Mouse (Mus musculus) cerebellum, adult (tissue): ENCODE measurements around the gene Phkb.

Source experiments
- ATAC-seq: cut with Nextera tagmentation; 2 replicates; pipeline ENCODE4 v1.9.2; 2017; ENCODE audit warnings: mild to moderate bottlenecking, moderate library complexity, mixed read lengths; ENCODE audit not compliant: insufficient number of reproducible peaks, low FRiP score, low TSS enrichment

Phkb gene

DNA sequence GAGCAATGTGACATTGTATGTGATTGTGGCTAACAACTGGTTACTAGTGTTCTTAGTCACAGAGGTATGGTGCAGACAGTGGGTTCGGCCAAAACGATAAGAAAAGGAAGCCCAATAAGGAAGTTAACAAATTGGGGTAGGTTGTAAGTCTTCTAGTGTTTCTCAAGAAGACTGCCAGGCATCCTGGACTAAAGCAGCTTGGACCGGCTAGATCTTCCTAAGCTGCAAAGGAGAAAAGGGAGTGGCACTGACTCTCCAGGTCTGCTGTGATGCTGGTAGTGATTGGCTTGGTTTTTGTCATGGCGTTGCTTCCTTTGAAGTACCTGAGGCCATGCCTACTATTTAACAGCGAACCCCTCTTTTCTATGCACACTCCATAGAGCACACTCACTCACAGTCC is 95.4 kb downstream of the Phkb start:
- ATAC-seq: no peak

DNA sequence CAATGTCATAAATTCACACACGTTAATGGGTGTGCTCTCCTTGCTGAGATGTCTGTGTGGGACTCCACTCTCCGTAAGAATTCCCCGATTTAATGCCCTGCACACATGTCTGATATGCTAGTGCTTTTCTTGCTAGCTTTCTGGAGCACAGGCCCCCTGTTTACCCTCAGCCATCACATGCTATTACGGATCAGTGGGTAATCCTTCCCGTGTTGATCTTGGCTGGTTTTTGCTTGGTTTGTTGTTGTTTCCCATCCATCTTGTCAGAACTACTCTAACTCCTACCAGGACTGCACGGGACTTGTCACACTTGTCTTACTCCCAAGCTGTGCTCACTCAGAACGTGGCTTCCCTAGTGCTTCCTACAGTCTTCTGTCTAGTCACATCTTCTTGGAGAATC is 96.6 kb downstream of the Phkb start:
- no peak for ATAC-seq

DNA sequence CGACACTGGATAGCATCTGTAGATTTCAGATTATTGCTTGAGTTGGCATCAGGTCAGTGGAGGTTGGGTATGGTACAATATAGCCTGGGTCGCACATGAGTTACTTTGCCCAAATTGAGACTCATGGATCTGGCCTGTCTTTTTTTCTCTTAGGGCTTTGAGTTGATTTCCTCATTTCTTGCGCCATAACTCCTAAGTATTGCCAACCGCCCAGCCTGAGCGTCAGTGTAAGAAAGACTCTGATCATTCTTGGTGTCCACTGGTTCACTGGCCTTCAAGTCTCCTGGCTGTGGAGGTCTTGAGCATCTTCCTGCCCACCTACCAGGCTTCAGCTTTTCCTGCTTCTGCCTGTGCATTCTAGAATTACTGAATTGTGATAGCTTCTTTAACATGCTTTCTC is 104.1 kb downstream of the Phkb start:
- ATAC-seq: no peak

DNA sequence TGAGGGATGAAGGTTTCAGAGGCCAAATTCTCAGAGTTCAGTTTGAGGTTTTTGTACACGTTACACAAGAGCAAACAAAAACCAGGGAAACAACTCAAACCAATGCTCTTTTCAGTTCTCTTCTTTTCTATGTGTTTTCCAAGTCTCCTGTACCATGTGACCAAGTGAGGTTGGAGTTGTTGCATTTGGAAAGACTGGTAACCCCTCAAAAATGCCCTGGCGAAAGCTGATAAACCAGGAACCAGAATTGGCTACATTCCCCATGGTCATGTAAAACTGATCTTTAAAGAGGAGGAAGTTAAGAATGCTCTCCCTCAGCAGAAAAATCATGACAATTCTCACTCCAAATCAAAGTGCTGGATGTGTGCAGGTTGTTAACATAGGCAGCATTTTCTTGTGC is 117.6 kb downstream of the Phkb start:
- no peak for ATAC-seq

DNA sequence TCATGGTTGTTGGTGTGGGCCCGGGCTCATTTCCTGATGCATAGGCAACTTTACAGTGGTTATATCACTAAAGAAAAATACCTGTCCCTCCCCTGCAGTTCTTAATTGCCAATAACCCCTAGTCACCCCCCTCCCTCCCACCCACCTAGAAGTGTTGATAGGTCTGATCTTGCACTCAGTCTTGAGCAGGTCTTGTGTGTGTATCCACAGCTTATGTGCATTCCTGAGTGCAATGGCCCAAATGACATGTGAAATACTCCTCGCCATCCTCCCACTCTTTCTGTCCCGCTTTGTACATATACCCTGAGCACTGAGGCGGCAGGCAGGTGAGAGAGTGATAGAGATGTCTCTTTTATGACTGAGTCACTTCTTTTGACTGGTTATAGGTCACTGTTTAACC is 119.1 kb downstream of the Phkb start:
- ATAC-seq: no peak

DNA sequence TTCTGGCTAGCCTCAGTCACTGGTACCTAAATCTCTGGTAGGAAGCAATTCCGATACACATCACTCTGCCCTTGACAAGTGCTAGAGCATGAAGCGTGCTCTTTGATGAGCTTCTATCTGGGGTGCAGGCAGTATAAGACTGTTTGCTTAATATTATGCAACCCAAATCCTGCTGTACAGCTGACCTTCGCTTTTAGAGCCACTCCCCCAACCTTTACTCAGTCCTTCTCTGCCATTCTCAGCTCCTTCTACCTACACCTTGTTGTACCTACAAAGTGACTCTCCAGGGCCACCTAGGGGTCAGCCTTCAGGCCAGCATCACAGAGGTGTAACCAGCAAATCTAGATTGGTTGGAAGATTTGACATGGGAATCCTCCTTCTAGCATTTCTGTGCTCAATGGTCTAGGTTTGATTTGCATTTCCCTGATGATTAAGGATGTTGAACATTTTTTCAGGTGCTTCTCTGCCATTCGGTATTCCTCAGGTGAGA is 136.9 kb downstream of the Phkb start:
- ATAC-seq: no peak

DNA sequence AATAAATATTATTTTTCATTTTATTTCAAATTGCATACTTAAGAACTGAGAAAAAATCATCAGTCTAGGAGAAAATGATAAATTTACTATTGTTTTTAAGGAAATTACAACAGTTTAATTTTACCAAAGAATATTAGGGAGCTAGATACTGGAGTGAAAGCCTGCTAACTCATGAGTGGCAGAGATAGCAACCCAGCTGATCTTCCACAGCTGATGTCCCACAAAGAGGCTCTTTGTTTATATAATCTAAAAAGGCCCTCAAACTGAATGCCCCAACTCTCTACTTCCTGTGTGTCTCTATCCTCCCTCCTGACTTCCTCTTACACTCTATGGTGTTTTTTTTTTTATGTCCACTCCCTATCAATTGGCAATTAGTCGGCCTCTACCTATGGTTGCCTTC is 152.2 kb downstream of the Phkb start:
- no peak for ATAC-seq

DNA sequence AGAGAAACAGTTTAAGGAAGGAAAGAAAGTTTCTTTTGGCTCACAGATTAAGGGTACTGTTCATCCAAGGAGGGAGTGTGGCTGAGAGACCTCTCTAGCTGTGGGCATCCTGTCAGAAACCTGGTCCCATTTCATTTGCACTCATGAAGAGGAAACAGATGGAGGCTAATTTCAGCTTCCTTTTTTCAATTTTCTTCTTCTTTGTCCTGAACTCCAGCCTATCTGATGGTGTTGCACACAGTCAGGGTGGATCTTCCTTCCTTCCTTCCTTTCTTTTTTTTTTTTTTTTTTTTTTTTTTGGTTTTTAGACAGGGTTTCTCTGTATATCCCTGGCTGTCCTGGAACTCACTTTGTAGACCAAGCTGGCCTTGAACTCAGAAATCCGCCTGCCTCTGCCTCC is 152.9 kb downstream of the Phkb start:
- no peak for ATAC-seq

DNA sequence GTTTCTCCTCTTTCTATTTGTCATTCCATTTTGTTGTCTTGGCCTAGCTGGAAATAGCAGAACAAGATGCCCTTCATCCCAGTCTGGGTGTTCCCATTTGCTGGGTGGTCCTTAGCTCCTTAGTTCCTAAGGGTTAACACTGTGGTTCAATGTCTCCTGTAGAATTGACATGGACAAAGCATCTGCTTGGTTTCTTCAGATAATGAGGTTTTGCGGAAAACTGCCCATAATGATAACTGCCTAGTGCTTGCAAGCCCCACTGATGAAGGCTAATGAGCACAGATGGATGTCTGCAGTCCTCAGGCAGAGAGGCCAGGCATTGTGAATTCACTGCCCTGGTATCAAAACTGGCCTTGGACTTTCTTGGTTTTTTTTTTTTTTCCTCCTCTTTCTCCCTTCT is 155.2 kb downstream of the Phkb start:
- ATAC-seq: no peak

DNA sequence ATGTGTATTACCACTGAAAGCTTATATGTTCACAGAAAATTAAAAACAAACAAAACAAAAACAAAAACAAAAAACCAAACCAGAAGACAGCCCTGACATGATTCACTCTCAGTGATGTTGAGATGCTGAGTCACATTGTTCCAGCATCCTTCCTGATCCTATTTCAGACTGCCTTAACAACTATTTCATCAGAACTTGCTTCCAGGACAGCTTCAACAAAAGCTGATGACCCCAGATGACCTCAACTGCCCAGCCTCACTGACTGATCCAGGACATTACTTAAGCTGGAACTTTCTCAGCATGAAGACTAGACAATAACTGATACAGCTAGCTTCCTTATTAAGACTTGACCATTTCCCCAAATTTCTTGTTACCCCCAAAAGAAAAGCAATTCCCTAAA is 165.7 kb downstream of the Phkb start:
- ATAC-seq: no peak

DNA sequence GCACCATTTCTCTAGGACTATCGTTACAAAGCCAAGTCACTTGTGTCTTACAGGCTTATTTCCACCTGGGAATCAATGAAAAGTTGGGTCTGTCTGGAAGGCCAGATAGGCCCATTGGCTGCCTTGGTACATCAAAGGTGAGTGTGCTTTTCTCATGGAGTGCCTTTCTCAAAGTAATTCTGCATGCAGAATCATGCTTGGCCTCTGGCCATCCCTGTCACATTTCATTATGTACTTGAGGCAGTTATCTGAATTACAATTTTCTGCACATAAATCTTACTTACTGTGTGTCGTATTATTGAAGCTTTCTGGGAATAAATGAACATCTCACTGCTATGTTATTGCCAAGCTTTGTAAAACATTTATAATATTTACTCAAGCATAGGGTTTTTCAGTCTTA is 176.0 kb downstream of the Phkb start:
- ATAC-seq: no peak

DNA sequence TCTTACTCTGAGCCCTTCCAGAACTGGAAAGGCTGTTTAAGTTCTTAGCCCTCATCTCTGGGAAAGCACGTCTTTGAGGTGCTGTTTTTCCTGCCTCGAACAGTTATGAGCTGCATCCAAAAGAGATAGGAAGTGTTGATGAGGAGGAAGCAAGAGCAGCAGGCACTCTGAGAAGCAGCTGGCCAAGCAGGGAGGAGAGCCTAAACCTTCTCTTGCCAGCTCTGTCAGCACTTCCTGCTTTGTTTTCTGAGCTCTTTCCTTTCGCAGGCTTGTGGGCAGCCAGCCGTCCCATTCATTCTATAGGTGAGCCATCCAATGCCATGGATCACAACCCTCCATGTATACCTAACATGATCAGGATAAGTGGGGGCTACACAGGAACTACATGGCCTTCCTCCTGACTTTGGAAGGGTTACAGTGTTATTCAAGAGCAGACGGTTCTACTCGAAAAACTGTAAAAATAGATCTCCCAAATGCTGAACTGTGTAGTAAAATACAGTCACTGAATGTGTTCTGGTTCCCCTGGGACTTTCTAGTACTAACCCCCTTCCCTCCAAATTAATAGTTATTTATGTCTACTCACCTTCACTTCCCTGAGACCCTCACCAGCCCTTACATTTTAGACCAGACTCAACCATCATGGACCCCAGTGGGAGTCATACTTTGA is 188.0 kb downstream of the Phkb start:
- peak; percentile 92 for ATAC-seq

DNA sequence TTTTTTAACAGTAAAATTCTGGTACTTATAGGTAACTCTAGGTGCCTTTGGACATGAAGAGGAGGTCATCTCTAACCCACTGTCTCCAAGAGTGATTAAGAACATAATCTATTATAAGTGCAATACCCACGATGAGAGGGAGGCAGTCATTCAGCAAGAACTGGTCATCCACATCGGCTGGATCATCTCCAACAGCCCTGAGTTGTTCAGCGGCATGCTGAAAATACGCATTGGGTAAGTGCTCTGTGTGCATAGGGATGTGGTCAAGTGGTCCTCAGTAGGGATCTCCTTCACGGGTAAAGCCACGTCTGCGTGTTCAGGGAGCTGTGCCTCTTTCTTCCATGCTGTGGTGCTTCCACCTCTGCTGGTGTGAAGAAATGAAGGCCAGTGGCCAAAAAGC is 188.7 kb downstream of the Phkb start:
- no peak for ATAC-seq

DNA sequence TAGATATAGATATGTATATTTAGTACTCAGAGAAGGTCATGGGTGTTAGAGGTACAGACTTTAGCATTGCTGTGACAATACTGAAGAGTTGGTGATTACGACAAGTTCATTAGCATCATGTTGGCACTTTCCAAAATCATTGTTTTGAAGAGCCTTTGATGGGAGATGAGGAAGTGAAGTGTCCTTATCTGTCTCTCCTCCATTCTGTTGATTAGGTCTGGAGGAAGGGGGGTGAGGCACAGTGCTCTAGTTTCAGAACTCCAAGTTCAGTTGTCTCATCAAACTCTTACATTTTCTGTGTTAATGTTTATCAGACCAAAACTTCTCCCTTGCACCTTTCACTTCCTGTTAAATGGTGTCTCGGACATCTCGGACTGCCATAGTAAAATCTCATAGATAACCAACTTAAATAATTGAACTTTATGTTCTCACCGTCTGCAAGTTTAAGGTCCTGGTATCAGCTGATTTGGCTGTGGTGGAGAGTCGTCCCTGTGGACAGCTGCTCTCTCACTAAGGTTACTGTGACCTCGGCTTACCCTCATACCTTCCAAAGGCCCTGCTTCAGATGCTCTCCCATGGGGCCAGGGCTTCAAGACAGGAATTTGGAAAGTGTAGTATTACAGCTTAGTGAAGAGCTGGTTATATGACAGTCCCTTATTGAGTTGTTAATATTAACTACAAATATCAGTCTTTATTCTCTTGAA is 194.1 kb downstream of the Phkb start:
- no peak for ATAC-seq

DNA sequence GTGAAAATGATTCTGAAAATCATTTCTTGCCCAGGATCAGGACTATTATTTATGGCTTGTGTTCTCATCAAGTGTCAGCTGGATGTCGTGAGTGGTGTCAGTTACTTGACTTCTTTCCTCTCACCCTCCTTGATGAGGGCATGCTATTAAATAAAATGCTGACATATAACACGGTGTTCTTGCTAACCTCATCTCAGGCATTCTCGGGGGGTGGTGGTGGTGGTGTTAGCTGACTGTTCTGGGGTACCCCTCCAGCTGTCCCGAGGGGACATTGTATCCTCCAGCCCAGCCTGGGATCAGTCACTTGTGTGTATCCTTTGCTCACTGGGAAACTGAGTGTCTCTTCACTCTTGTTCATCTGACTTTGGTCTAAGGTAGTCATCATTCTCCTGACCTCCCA is 194.6 kb downstream of the Phkb start:
- ATAC-seq: no peak

DNA sequence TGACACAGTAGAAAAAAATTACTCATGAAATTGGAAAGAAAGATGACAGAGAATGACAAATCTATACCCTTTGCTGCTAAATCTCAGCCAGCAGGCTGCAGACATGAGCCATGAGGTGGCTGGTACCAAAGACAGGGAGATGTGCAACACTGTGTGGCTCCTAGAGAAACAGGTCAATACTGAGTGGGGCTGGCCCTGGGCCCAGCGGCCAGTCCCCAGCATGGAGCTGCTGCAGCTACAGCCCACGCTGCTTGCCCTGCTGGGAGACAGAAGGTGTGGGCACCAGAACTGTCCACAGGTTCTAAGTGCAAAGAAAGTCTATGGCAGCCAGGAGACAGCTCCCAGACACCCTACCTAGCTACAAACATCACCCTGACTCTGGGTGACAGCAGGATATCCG is 197.7 kb downstream of the Phkb start:
- ATAC-seq: peak; percentile 77

DNA sequence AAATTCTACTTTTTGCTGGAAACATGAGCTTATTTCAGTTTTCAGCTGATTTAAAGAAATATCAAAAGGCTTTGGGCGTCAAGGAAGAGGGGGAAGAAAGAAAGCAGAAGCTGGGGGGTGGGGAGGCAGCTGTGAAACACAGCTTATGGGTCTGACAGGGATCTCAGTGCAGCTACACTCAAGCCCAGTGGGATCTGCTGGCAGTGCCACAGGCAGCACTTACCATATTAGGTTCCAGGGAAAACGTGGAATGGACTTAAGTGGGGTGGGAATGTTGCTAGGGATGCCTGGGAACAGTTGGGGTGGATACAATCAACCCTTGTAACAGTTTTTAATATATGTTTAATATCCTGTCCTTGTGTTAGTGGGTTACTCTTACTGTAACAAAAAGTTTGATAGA is 201.3 kb downstream of the Phkb start:
- ATAC-seq: no peak

DNA sequence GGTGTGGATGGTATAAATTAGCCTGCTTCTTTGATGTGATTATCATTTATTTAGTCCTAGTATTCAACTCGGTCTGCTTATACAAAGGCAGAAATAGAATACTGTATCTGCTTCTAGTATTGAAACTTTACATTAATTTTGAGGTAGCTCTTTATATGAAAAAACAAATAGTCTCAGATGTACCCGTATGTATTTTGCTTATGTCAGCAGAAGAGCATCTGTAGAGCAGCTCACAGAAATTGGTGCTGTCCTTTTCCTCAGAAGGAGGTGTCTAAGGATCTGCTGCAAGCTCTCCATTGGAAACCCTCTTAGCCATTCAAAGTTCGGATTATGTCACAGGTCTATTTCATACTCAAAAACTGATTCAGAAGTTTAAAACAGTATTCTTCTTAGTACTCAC is 210.1 kb downstream of the Phkb start:
- no peak for ATAC-seq

DNA sequence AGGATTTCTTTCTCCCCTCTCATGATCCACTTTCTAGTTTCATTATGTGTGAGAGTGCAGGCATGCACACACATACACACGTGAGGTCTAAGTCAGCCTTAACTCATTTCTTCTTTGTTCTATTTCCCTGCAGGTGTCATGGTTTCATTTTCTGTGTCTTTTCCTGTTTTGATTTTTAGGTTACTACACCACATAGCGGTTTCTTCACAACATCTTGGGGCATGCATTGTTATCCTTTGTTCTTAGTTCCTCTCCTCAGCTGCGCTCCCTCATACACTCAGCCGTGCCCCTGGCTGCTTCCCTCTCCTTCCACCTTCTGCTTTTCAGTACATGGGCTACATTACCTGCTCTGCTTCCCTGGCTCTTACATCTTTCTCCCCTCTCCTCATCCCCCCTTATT is 211.2 kb downstream of the Phkb start:
- no peak for ATAC-seq

DNA sequence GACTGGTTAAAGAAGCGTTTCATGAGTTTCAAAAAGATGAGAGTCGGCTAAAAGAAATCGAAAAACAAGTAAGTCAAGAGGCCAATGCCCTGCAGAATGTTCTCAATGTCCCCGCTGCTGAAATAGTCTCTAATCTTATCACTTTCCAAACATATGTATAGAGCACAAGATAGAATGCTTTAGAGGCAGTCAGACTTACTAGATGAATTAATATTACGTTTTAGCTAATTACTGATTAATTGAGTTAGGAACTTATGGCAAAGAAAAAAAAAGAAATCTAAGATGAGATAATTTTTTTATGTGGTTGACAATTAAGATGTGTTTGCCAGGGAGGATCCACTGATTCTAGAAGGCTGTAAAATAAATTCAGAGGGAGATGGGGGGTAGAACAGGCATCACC is 217.9 kb downstream of the Phkb start:
- no peak for ATAC-seq

DNA sequence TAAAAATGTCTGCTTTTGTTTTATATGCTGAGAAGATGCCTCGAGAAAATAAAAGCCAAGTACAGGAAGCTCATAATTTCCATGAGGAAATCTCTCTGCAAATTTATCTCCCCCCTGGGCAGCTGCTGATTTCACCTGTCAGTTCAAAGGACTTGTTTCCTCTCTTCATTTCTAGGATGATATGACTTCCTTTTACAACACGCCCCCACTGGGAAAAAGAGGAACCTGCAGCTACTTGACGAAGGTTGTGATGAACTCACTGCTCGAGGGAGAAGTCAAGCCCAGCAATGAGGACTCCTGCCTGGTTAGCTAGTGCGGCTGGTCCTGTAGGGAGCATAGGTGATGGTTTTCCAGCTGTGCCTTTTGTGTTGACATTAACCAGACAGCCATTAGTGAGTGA is 218.4 kb downstream of the Phkb start:
- ATAC-seq: no peak

DNA sequence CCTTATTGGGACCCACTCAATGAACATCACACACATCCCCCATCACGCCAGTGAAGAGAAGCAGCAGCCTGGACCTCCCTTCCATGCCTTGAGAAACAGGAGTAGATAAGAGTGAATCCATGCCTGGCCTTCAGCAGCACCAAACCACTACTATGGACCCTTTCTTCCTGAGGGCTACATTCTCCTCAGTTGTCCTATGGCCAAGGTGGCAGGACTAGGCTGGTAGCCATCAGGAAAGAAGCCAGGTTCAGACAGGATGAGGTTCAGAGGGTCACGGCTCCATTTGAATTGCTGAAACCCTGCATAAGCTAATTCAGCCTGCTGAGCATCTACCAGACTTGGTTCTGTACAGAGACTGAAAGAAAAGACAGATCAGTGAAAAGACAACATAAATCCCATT is 222.7 kb downstream of the Phkb start:
- no peak for ATAC-seq
